Mouse (Mus musculus) layer of hippocampus, adult 18-20 months (tissue): ENCODE measurements at regions not wholly inside any gene's neighbourhood (a gene's known extent, or its start where the extent isn't known, plus 50 kb on each side); places are given as distances from the start of the nearest gene placed in this dataset.

Experiments used
- DNase-seq, 2 experiments: peaks; one replicate each; pipeline ENCODE4 v3.0.0; 2022; ENCODE audit warnings: low spot score in 2 of 2

DNA sequence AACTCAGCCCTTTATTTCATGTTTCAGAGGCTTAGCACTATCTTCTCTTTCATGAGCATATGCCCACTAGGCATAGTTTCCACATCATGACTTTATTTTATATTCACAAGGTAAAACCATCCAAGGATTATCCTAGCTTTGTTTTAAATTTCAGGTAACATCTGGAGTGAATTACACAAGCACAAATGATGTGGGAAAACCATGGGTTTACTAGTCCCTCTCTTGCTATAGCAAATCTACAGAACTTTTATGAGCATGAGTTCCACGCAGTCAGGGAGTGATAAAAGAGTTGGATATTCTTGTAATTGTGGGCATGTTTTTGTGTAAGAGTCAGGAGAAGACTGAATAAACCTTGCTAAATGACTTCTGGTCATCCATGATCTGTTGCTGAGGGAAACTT, 78.0 kb upstream of the Gm11232 start:
- DNase-seq = no peak

DNA sequence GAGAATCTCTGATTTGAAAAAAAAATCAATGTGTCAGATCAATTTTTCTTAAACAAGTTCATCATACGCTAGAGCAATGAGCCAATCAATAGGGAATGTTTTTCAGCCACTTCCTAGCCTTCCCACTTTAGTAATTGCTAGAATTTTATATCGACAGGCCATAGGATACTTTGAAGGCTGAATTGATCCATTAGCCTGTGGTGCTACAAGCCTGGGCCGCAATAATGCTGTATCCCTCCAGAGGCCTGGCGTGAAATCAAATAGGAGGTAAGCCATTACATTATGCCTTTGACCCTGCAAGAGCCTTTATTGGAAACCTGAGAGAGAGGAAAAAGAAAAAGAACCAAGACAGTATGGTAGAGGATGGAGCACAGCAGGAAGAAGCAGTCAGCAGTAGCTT, 53.7 kb upstream of the Gm11232 start:
- DNase-seq = no peak

DNA sequence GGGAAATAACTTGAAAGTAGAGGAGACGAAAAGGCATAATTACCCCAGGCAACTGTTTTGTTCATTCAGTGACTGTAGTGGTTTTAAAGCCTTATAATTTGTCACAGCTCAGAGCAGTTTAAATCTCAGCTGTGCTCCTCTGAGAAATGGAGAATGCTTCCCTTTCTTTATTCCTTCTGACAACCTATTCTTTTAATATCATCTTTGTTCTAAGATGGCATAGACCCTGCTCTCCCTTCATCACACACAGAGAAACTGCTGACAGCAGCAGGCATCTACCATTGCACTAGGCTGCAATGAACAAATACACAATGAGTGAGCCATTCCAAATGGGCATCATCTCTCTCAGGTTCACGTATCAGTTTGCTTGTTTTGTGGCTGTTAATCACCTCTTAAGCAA, 50.5 kb upstream of the Gm11232 start:
- DNase-seq = peak in 1 of 2 experiments; percentile 3
